Mouse (Mus musculus): ENCODE measurements around the gene Gm4779.

- TF ChIP-seq CTCF (IDR thresholded peaks at IDR 0.05; ENCODE audit: control insufficient read depth, insufficient read depth, insufficient read length) (no peak), CEBPB (IDR thresholded peaks at IDR 0.05; ENCODE audit: low read depth) (no peak), MAX (IDR thresholded peaks at IDR 0.05) (no peak), MYOD1 (IDR thresholded peaks at IDR 0.05; ENCODE audit: control insufficient read depth, insufficient read length, low read depth) (no peak), MYOG (IDR thresholded peaks at IDR 0.05; ENCODE audit: control insufficient read depth, extremely low read depth, insufficient read length) (no peak), FOSL1 (IDR thresholded peaks at IDR 0.05; ENCODE audit: insufficient read depth, low read length, poor library complexity, severe bottlenecking) (no peak)
These were observed 17.5 kb upstream of the Gm4779 start for GRCm38 (mm10) chrX:101811750-101812149.
